Mouse (Mus musculus): ENCODE data around the gene Tln1. TPM values are rescaled to one million over a fixed set of nuclear protein-coding genes. Genes with fewer than 3 reads are reported as not detected.
"Not testable (repeated sequence)": the region's sequence is repeated elsewhere in the genome, so short reads cannot be mapped to it uniquely, and the experiment has no call there.

Gene Tln1
- total RNA-seq, 2 experiments from 2014 or later, result 50.6 to 64.8 TPM

DNA sequence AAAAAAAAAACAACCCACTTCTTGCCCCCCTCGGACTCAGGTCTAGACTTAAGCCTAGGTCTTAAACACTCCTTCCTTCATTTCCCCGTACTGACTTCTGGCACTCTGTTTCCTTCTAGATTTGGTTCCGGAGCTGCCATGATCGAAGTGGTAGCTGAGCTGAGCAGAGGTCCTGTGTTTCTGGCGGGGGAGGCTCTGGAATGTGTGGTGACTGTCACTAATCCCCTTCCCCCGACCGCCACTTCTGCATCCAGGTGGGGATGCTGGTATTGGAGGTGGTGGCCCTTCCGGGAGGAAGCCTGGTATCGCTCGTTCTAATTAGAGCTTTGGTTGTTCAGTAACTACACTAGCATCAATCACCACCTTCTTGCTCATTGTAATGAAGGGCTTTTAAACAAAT lies 16.8 kb upstream of the Tln1 start:
- no peak for DNase-seq (ENCODE audit: low spot score)

GRCm38 (mm10) chr4:43578376-43579204 lies 16.1 kb upstream of the Tln1 start, which contains the start of the genes Rgp1 and Gba2:
TSS of gene Rgp1 (plus strand) at chr4:43578715.
TSS of gene Gba2 (minus strand) at chr4:43578873.
- peak; percentile 86 for DNase-seq (ENCODE audit: low spot score)

GRCm38 (mm10) chr4:43577237-43577881 lies 14.9 kb upstream of the Tln1 start:
- DNase-seq (ENCODE audit: low spot score), result no peak

- DNase-seq (ENCODE audit: low spot score), result no peak
These were observed 12.9 kb upstream of the Tln1 start for GRCm38 (mm10) chr4:43575356-43575755.

GRCm38 (mm10) chr4:43573561-43573960 lies 11.1 kb upstream of the Tln1 start:
- no peak for DNase-seq (ENCODE audit: low spot score)

GRCm38 (mm10) chr4:43571395-43572045 lies 9.0 kb upstream of the Tln1 start:
- no peak for DNase-seq (ENCODE audit: low spot score)

DNA sequence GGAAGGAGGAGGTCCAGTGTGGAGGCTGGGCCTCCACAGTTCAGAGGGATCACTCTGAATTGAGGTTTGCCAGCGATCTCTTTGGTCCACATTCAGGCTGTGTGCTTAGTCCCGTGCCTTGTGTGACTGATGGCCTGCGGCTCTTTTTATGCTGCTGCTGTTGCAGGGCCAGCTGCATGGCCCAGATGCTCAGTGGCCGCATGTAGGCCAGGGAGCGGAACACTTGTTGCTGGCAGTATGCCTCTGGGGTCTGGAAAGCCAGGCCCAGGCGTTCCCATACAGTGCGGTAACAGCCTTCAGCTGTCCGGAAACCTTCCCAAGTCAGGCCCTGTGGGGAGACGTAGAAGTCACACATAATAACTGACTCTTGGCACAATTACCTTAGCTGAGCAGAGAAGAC lies 4.6 kb upstream of the Tln1 start:
- no peak for DNase-seq (ENCODE audit: low spot score)

- DNase-seq (ENCODE audit: low spot score), result no peak
These were observed 1.7 kb upstream of the Tln1 start for GRCm38 (mm10) chr4:43564231-43564630.

GRCm38 (mm10) chr4:43563601-43563875 lies 1.0 kb upstream of the Tln1 start:
- DNase-seq (ENCODE audit: low spot score), result no peak

DNA sequence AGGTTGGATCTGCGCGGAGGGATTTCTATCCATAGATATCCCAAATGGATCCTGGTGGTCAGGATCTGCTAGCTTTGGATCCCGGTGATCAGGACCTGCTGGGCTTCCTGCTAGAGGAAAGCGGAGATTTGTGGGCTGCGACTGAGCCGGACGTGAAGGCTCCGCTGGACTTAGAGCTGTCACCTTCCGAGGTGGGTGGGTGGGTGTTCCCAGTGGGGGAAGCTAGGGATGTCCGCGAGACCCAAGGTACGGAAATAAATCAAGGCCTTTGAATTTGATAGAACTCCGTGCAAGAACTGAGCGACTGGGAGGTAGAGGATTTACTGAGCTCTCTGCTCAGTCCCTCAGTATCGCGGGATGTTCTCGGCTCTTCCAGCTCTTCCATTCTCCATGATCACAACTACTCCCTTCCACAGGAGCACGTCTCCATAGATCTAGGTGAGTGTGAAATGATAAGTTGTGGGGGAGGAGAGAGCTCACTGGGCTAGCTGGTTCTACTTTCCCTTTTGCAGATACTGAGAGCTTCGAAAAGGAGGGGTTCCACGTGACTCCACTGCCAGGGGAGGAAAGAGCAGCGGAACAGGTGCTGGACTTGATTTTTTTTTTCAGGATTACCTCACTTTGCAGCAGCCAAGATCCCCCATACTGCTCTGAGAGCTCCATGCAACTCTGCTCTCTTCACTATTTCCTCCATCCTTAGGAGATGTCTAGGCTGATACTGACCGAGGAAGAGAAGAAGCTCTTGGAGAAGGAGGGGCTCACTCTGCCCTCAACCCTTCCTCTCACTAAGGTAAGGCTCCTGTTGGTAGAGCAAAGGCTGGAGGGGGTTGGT lies 494 bp upstream of the Tln1 start:
- DNase-seq (ENCODE audit: low spot score), result no peak

GRCm38 (mm10) chr4:43561436-43561996 lies 975 bp downstream of the Tln1 start:
- no peak for DNase-seq (ENCODE audit: low spot score)

GRCm38 (mm10) chr4:43560976-43561375 lies 1.5 kb downstream of the Tln1 start:
- DNase-seq (ENCODE audit: low spot score), result no peak

- peak; percentile 61 for DNase-seq (ENCODE audit: low spot score)
These were observed 2.3 kb downstream of the Tln1 start for GRCm38 (mm10) chr4:43560243-43560611.

DNA sequence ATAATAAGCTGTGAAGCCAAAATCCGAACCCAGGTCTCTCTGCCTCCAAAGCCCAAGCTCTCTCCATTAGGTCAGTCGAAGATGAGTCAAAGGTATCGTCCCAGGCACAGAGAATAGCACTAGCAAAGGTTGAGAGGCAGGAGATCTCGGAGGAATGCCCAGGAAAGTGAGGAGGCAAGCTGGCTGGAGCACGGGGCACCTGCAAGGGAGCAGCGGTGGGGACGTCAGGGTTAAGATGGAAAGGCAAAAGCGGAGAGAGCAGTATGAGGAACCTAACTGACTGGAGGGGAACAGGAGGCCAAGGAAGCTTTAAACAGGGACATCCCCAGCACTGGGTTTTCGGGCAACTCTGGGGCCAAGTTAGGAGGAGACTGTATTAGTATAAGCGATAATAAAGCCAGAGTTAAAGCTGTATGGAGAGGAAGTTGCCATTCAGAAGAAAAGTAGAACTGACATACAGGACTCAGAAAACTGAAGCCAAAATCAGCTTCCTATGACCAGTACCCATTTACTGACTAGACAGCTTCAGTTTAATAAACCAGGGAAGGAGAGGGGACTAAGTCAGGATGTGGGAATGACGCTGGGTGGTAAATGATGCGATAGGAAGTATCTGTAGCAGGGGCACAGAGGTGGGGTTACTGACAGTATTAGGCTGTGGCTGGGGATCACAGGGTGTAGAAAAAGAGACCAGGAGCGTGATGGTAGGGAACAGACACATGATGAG lies 2.8 kb downstream of the Tln1 start:
- no peak for DNase-seq (ENCODE audit: low spot score)

GRCm38 (mm10) chr4:43558631-43559356 lies 3.7 kb downstream of the Tln1 start:
- DNase-seq (ENCODE audit: low spot score), result peak; percentile 41

- DNase-seq (ENCODE audit: low spot score), result no peak
These were observed 4.4 kb downstream of the Tln1 start for GRCm38 (mm10) chr4:43558028-43558630.

DNA sequence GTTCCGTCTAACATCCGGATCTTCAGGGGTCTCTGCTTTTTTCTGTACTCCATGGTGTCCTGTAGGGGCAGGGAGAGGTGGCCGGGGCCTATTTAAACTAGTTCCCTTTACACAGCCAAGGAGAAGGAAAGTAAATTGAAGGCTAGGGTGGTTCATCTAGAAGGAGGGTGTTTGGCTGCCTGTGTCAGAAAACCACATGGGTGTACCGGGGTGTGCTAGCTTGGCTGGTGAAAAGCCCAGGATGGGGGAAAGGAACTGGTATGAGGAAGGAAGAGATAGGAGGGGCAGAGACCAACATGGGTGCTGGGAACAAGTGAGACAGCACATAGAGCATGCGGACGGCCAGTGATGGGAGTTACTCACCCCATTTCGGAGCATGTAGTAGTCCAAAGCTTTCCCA lies 6.6 kb downstream of the Tln1 start:
- DNase-seq (ENCODE audit: low spot score), result no peak

GRCm38 (mm10) chr4:43553891-43554290 lies 8.6 kb downstream of the Tln1 start:
- no peak for DNase-seq (ENCODE audit: low spot score)

DNA sequence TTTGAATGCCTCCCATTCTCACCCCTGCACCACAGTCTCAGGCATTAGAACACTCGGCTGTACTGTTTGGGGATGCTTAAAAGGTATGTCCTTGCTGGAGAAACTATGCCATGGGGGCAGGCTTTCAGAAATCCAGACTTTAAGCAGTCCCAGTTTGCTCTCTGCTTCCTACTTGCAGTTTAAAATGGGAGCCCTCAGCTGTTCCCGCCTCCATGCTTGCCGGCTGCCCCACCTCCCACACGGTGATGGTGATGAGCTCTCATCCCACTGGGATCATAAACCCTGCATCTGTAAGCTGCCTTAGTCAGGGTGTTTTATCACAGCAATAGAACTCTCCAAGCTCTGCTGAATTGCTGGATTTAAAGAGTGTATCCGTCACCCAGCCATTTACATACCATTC lies 10.1 kb downstream of the Tln1 start:
- DNase-seq (ENCODE audit: low spot score), result no peak

GRCm38 (mm10) chr4:43551854-43552253 lies 10.6 kb downstream of the Tln1 start:
- DNase-seq (ENCODE audit: low spot score), result not testable (repeated sequence)
